25 mouse cellular contexts compared by ENCODE assay signal in the genomic region with DNA sequence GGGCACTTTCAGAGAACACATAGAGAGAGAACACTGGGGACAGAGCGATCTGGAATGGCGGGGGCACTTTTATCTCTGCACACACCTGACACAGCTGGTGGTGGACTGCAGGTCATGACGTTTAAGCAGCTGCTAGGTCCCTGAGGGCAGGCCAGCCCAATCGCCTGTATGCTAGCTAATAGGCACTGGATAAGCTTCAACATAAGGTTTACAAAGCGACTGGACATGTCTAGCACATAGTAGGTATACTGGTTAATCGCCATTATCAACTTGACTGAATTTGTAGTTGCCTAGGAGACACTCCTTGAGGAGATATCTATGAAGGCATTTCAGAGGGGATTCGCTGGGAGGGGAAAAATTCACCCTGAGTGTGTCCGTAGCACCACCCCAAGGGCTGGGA. TPM values are rescaled to one million over a fixed set of nuclear protein-coding genes. Genes with fewer than 3 reads are reported as not detected.
DNase-seq lines count a peak whose midpoint lies in the region; ATAC-seq lines count a peak whose summit lies in the region.
"Had no signal": no experiment of that assay in that cellular context is flagged by ENCODE, and none has a peak within 500 bp of the region (broad histone marks: within the 10 kb centered on the region; RNA-seq: fewer than 3 reads in every experiment).

No protein-coding gene starts in this region.

- H3K27ac ChIP-seq in hindbrain, embryonic 10.5 days: peak overlapping the region; percentile 50; the same call in 1 of the 2 replicates
- H3K27ac ChIP-seq in hindbrain, embryonic 13.5 days: no peak overlapping the region
- H3K27ac ChIP-seq in kidney, embryonic 15.5 days: peak overlapping the region; percentile 93
- peak overlapping the region; percentile 68 for H3K27ac ChIP-seq in midbrain, embryonic 10.5 days (replicated peaks)
- no peak overlapping the region for H3K27ac ChIP-seq in midbrain, embryonic 13.5 days
- peak overlapping the region; percentile 66 for H3K27ac ChIP-seq in embryonic facial prominence, embryonic 10.5 days (replicated peaks)
- H3K27ac ChIP-seq: heart, adult 2 months; heart, embryonic 13.5 days; hindbrain, postnatal 0 days; limb, embryonic 12.5 days; liver, embryonic 13.5 days; neural tube, embryonic 13.5 days had no signal

- WGBS in hindbrain, embryonic 10.5 days: 74% methylated on average over 8 of the region's 8 CpGs
- WGBS in hindbrain, embryonic 13.5 days: 67% methylated on average over 8 of the region's 8 CpGs
- 74% methylated on average over 8 of the region's 8 CpGs for WGBS in kidney, embryonic 15.5 days
- 64% methylated on average over 8 of the region's 8 CpGs for WGBS in midbrain, embryonic 10.5 days
- 72% methylated on average over 8 of the region's 8 CpGs for WGBS in midbrain, embryonic 13.5 days
- 61% methylated on average over 8 of the region's 8 CpGs for WGBS in embryonic facial prominence, embryonic 10.5 days

- peaks cover 28% of the 10 kb centered on the region for H3K4me1 ChIP-seq in hindbrain, embryonic 10.5 days (replicated peaks)
- peaks cover 10% of the 10 kb centered on the region for H3K4me1 ChIP-seq in hindbrain, embryonic 13.5 days (replicated peaks)
- peaks cover 60% of the 10 kb centered on the region for H3K4me1 ChIP-seq in kidney, embryonic 15.5 days
- peaks cover 35% of the 10 kb centered on the region for H3K4me1 ChIP-seq in midbrain, embryonic 10.5 days
- H3K4me1 ChIP-seq in midbrain, embryonic 13.5 days (replicated peaks): peaks cover 17% of the 10 kb centered on the region
- peaks cover 32% of the 10 kb centered on the region for H3K4me1 ChIP-seq in embryonic facial prominence, embryonic 10.5 days

- H3K36me3 ChIP-seq in hindbrain, embryonic 10.5 days: no peaks in the 10 kb centered on the region
- no peaks in the 10 kb centered on the region for H3K36me3 ChIP-seq in hindbrain, embryonic 13.5 days
- no peaks in the 10 kb centered on the region for H3K36me3 ChIP-seq in kidney, embryonic 15.5 days
- H3K36me3 ChIP-seq in midbrain, embryonic 10.5 days: no peaks in the 10 kb centered on the region
- H3K36me3 ChIP-seq in midbrain, embryonic 13.5 days: no peaks in the 10 kb centered on the region
- H3K36me3 ChIP-seq in embryonic facial prominence, embryonic 10.5 days (replicated peaks): no peaks in the 10 kb centered on the region
- H3K36me3 ChIP-seq: heart, embryonic 13.5 days; limb, embryonic 12.5 days; liver, embryonic 13.5 days; neural tube, embryonic 13.5 days had no signal

- no peaks in the 10 kb centered on the region for H3K9me3 ChIP-seq in hindbrain, embryonic 10.5 days
- H3K9me3 ChIP-seq in hindbrain, embryonic 13.5 days: no peaks in the 10 kb centered on the region
- H3K9me3 ChIP-seq in kidney, embryonic 15.5 days (replicated peaks): no peaks in the 10 kb centered on the region
- no peaks in the 10 kb centered on the region for H3K9me3 ChIP-seq in midbrain, embryonic 10.5 days (replicated peaks)
- H3K9me3 ChIP-seq in midbrain, embryonic 13.5 days: no peaks in the 10 kb centered on the region
- H3K9me3 ChIP-seq in embryonic facial prominence, embryonic 10.5 days: no peaks in the 10 kb centered on the region
- H3K9me3 ChIP-seq: heart, embryonic 13.5 days; limb, embryonic 12.5 days; liver, embryonic 13.5 days; neural tube, embryonic 13.5 days had no signal

- H3K9ac ChIP-seq in hindbrain, embryonic 13.5 days: no peak overlapping the region
- H3K9ac ChIP-seq in kidney, embryonic 15.5 days: no peak overlapping the region
- H3K9ac ChIP-seq in midbrain, embryonic 13.5 days (replicated peaks): no peak overlapping the region
- H3K9ac ChIP-seq: forebrain, postnatal 0 days; heart, embryonic 13.5 days; limb, embryonic 12.5 days; liver, embryonic 13.5 days; lung, embryonic 14.5 days; neural tube, embryonic 13.5 days had no signal

- no peak for DNase-seq in hindbrain, embryonic 10.5 days (ENCODE audit: low spot score)
- no peak for DNase-seq in kidney, postnatal 4 days
- DNase-seq in midbrain, embryonic 10.5 days (ENCODE audit: low spot score): no peak
- peak; percentile 30 for DNase-seq in embryonic facial prominence, embryonic 10.5 days (ENCODE audit: low spot score)
- DNase-seq in thymus, postnatal 36 days: no peak
- DNase-seq: adrenal gland, adult 8-10 months; cerebellum, adult 2 months; cerebellum, postnatal 25 days; forebrain, postnatal 0 days; heart, adult 2 months; heart, postnatal 10 days; kidney, adult 18-20 months; liver, embryonic 13.5 days; lung, embryonic 14.5 days; lung, postnatal 14 days had no signal

- H3K27me3 ChIP-seq in hindbrain, embryonic 10.5 days (ENCODE audit: insufficient read depth, poor library complexity, severe bottlenecking): no peaks in the 10 kb centered on the region
- H3K27me3 ChIP-seq in hindbrain, embryonic 13.5 days: no peaks in the 10 kb centered on the region
- no peaks in the 10 kb centered on the region for H3K27me3 ChIP-seq in kidney, embryonic 15.5 days
- H3K27me3 ChIP-seq in midbrain, embryonic 10.5 days (ENCODE audit: low read depth, poor library complexity, severe bottlenecking): no peaks in the 10 kb centered on the region
- no peaks in the 10 kb centered on the region for H3K27me3 ChIP-seq in midbrain, embryonic 13.5 days
- H3K27me3 ChIP-seq in embryonic facial prominence, embryonic 10.5 days (replicated peaks; ENCODE audit: low read depth, poor library complexity, severe bottlenecking): no peaks in the 10 kb centered on the region
- H3K27me3 ChIP-seq: heart, embryonic 13.5 days; limb, embryonic 12.5 days; liver, embryonic 13.5 days; neural tube, embryonic 13.5 days had no signal

- H3K4me3 ChIP-seq in hindbrain, embryonic 10.5 days: no peak overlapping the region
- no peak overlapping the region for H3K4me3 ChIP-seq in hindbrain, embryonic 13.5 days
- no peak overlapping the region for H3K4me3 ChIP-seq in kidney, embryonic 15.5 days (replicated peaks)
- H3K4me3 ChIP-seq in midbrain, embryonic 10.5 days: no peak overlapping the region
- H3K4me3 ChIP-seq in midbrain, embryonic 13.5 days (replicated peaks): no peak overlapping the region
- peak overlapping the region; percentile 3; the same call in 1 of the 2 replicates for H3K4me3 ChIP-seq in embryonic facial prominence, embryonic 10.5 days
- H3K4me3 ChIP-seq: heart, adult 2 months; heart, embryonic 13.5 days; limb, embryonic 12.5 days; liver, embryonic 13.5 days; neural tube, embryonic 13.5 days had no signal

- H3K4me2 ChIP-seq in hindbrain, embryonic 13.5 days: no peak overlapping the region
- no peak overlapping the region for H3K4me2 ChIP-seq in kidney, embryonic 15.5 days
- H3K4me2 ChIP-seq in midbrain, embryonic 13.5 days (replicated peaks): no peak overlapping the region
- H3K4me2 ChIP-seq: heart, embryonic 13.5 days; limb, embryonic 12.5 days; liver, embryonic 13.5 days; lung, embryonic 14.5 days; neural tube, embryonic 13.5 days had no signal

- ATAC-seq in hindbrain, embryonic 13.5 days (ENCODE audit: low FRiP score): no peak
- ATAC-seq in kidney, embryonic 15.5 days (replicated peaks; ENCODE audit: low FRiP score): no peak; the same call in 1 of the 2 replicates
- ATAC-seq in midbrain, embryonic 13.5 days: no peak
- ATAC-seq: CD4-positive, CD25-positive, alpha-beta regulatory T cell, adult 4 months; forebrain, postnatal 0 days; hindbrain, postnatal 0 days had no signal

RNA-seq across cellular contexts. Expression of gene Cyb5b, which starts 26.1 kb away (rescaled TPM):
- polyA plus RNA-seq in hindbrain, embryonic 10.5 days (2016; fragmentation: Nextera tagmentation; extraction: Ambion mirVana): 138 and 157 TPM in 2 replicates
- polyA plus RNA-seq in hindbrain, embryonic 13.5 days (2015; fragmentation: Nextera tagmentation; extraction: Ambion mirVana): 102 TPM in 2 replicates
- 131 and 133 TPM in 2 replicates for polyA plus RNA-seq in kidney, embryonic 15.5 days (2015; fragmentation: Nextera tagmentation; extraction: Ambion mirVana)
- 164 and 175 TPM in 2 replicates for polyA plus RNA-seq in midbrain, embryonic 10.5 days (2016; fragmentation: Nextera tagmentation; extraction: Ambion mirVana)
- polyA plus RNA-seq in midbrain, embryonic 13.5 days (2015; fragmentation: Nextera tagmentation; extraction: Ambion mirVana): 114 and 116 TPM in 2 replicates
- polyA plus RNA-seq in embryonic facial prominence, embryonic 10.5 days (2016; fragmentation: Nextera tagmentation; extraction: Ambion mirVana): 138 and 149 TPM in 2 replicates

RNA-seq across cellular contexts. Expression of gene Terf2, which starts 28.0 kb away (rescaled TPM):
- 17.6 and 18.5 TPM in 2 replicates for polyA plus RNA-seq in hindbrain, embryonic 10.5 days (2016; fragmentation: Nextera tagmentation; extraction: Ambion mirVana)
- 28.3 and 28.8 TPM in 2 replicates for polyA plus RNA-seq in hindbrain, embryonic 13.5 days (2015; fragmentation: Nextera tagmentation; extraction: Ambion mirVana)
- 17.5 and 18.2 TPM in 2 replicates for polyA plus RNA-seq in kidney, embryonic 15.5 days (2015; fragmentation: Nextera tagmentation; extraction: Ambion mirVana)
- 19.1 and 19.6 TPM in 2 replicates for polyA plus RNA-seq in midbrain, embryonic 10.5 days (2016; fragmentation: Nextera tagmentation; extraction: Ambion mirVana)
- 26.9 and 29.3 TPM in 2 replicates for polyA plus RNA-seq in midbrain, embryonic 13.5 days (2015; fragmentation: Nextera tagmentation; extraction: Ambion mirVana)
- 18.5 and 20.5 TPM in 2 replicates for polyA plus RNA-seq in embryonic facial prominence, embryonic 10.5 days (2016; fragmentation: Nextera tagmentation; extraction: Ambion mirVana)

RNA-seq across cellular contexts. Expression of gene Tmed6, which starts 58.9 kb away (rescaled TPM):
- not detected in 2 replicates for polyA plus RNA-seq in hindbrain, embryonic 10.5 days (2016; fragmentation: Nextera tagmentation; extraction: Ambion mirVana)
- not detected in 2 replicates for polyA plus RNA-seq in hindbrain, embryonic 13.5 days (2015; fragmentation: Nextera tagmentation; extraction: Ambion mirVana)
- polyA plus RNA-seq in kidney, embryonic 15.5 days (2015; fragmentation: Nextera tagmentation; extraction: Ambion mirVana): 23.2 and 23.8 TPM in 2 replicates
- not detected in 2 replicates for polyA plus RNA-seq in midbrain, embryonic 10.5 days (2016; fragmentation: Nextera tagmentation; extraction: Ambion mirVana)
- polyA plus RNA-seq in midbrain, embryonic 13.5 days (2015; fragmentation: Nextera tagmentation; extraction: Ambion mirVana): not detected in 2 replicates
- not detected in 2 replicates for polyA plus RNA-seq in embryonic facial prominence, embryonic 10.5 days (2016; fragmentation: Nextera tagmentation; extraction: Ambion mirVana)
- polyA plus RNA-seq: CD4-positive, CD25-positive, alpha-beta regulatory T cell, adult 4 months; cerebellum, adult 2 months; embryonic facial prominence, embryonic 11.5 days; forebrain, postnatal 0 days; heart, adult 2 months; heart, embryonic 13.5 days; hindbrain, embryonic 11.5 days; hindbrain, postnatal 0 days; limb, embryonic 12.5 days; neural tube, embryonic 13.5 days had no signal

Comparison
In these comparisons a context has a peak if more than half of its experiments do, and no peak if none do; other contexts are left out.
1. H3K27ac ChIP-seq: peak in hindbrain, embryonic 10.5 days (single experiment), kidney, embryonic 15.5 days (single experiment), midbrain, embryonic 10.5 days (single experiment) and embryonic facial prominence, embryonic 10.5 days (single experiment); none in hindbrain, embryonic 13.5 days (single experiment) and midbrain, embryonic 13.5 days (single experiment).
2. RNA of gene Tmed6, which starts 58.9 kb away (polyA plus RNA-seq): 23.2 to 23.8 TPM in kidney, embryonic 15.5 days; not detected in hindbrain, embryonic 10.5 days, not detected in hindbrain, embryonic 13.5 days, not detected in midbrain, embryonic 10.5 days, not detected in midbrain, embryonic 13.5 days and not detected in embryonic facial prominence, embryonic 10.5 days; every median in the first group is over 10 times any median in the second.